In the genomic region with DNA sequence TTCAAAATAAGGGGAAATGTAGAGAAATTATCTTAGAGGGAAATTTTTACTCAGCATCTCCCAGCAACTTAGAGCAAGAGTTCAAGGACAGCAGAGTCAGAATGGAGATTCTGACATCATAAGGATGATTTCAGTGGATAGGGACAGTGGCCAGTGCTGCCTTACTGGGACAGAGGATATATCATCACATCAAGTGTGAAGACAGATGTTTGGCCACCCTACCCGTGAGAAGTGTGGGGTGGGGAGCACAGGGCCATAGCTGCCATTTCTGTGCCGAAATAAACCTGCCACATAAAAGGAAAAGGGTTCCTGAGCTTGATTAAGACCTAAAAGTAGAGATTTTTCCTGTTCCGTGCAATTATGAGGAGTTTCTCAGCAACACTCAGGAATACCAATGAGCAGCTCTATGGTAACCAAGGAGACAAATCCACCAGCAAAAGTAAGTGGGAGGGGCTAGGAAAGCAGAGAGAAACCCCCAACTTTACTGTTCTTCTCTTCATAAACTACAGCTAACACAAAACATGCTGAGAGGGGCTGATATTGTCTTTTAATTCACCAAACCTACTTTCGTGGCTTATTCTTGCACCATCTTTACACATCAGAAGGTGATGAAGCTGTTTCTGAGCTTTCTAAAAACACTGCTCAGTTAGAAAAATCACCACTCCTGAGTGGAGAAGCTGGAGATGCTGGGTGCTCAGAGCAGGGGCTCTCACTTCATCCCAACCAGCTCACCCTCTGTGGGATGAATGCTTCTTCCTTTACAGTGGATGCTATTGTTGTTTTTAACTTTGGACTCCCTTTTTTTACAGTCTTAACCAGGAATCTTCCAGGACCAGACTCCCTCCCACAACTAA, we compare ENCODE assay signal across 23 mouse cellular contexts.
A peak's percentile ranks its signal among the peaks of the same experiment; 100 is the strongest.
DNase-seq lines count a peak whose midpoint lies in the region; ATAC-seq and TF ChIP-seq lines count a peak whose summit lies in the region.
"Had no signal": no experiment of that assay in that cellular context is flagged by ENCODE, and none has a peak within 500 bp of the region (broad histone marks: within the 10 kb centered on the region; RNA-seq: fewer than 3 reads in every experiment).

No protein-coding gene starts in this region.

- H3K4me2 ChIP-seq in hindbrain, embryonic 11.5 days (replicated peaks; ENCODE audit: low read depth, low read length), result no peak overlapping the region
- H3K4me2 ChIP-seq in hindbrain, embryonic 14.5 days (replicated peaks), result no peak overlapping the region
- no peak overlapping the region for H3K4me2 ChIP-seq in forebrain, embryonic 14.5 days (ENCODE audit: low read length)
- no peak overlapping the region for H3K4me2 ChIP-seq in midbrain, embryonic 14.5 days (ENCODE audit: low read length)
- H3K4me2 ChIP-seq in kidney, embryonic 16.5 days (replicated peaks; ENCODE audit: low read depth, low read length), result no peak overlapping the region
- H3K4me2 ChIP-seq: embryonic facial prominence, embryonic 15.5 days; liver, embryonic 11.5 days; neural tube, embryonic 12.5 days had no signal

- no peak for TF ChIP-seq CTCF in brain, embryonic 14.5 days (IDR thresholded peaks at IDR 0.05; ENCODE audit: borderline replicate concordance, extremely low read depth, insufficient read depth, insufficient read length)

- DNase-seq in hindbrain, embryonic 11.5 days (ENCODE audit: low spot score), result no peak
- no peak for DNase-seq in hindbrain, embryonic 14.5 days (ENCODE audit: low spot score)
- DNase-seq in brain, embryonic 14.5 days (ENCODE audit: low read depth), result peak; percentile 73
- DNase-seq in forebrain, embryonic 14.5 days (ENCODE audit: low spot score), result peak; percentile 57
- peak; percentile 61 for DNase-seq in midbrain, embryonic 14.5 days
- no peak for DNase-seq in right cerebral cortex, postnatal 4 days
- DNase-seq in ovary, adult 18-20 months (ENCODE audit: low spot score), result no peak
- DNase-seq: adrenal gland, postnatal 10 days; cerebellum, adult 9-11 months; embryo, embryonic 11 days; gastrocnemius, postnatal 14 days; heart, postnatal 10 days; kidney, adult 9 months; layer of hippocampus, postnatal 36 days; lung, adult 2 months; lung, postnatal 4 days; thymus, adult 18-20 months had no signal

- H3K4me1 ChIP-seq in hindbrain, embryonic 11.5 days (replicated peaks; ENCODE audit: control insufficient read depth, insufficient read depth, low read length), result no peaks in the 10 kb centered on the region
- peaks cover 9% of the 10 kb centered on the region; the same call in 1 of the 2 replicates for H3K4me1 ChIP-seq in hindbrain, embryonic 14.5 days (replicated peaks; ENCODE audit: control insufficient read depth, insufficient read depth, low read length)
- H3K4me1 ChIP-seq in forebrain, embryonic 14.5 days (ENCODE audit: control insufficient read depth, insufficient read depth, low read length), result peaks cover 8% of the 10 kb centered on the region
- H3K4me1 ChIP-seq in midbrain, embryonic 14.5 days (ENCODE audit: control insufficient read depth, insufficient read depth, low read length), result peaks cover 10% of the 10 kb centered on the region; the same call in 1 of the 2 replicates
- no peaks in the 10 kb centered on the region for H3K4me1 ChIP-seq in kidney, embryonic 16.5 days (ENCODE audit: insufficient read depth, low read length)
- H3K4me1 ChIP-seq: embryonic facial prominence, embryonic 15.5 days; limb, embryonic 10.5 days; neural tube, embryonic 12.5 days had no signal

- no peaks in the 10 kb centered on the region for H3K9me3 ChIP-seq in hindbrain, embryonic 11.5 days (ENCODE audit: control insufficient read depth, low read length)
- no peaks in the 10 kb centered on the region for H3K9me3 ChIP-seq in hindbrain, embryonic 14.5 days (ENCODE audit: control insufficient read depth, low read length)
- no peaks in the 10 kb centered on the region for H3K9me3 ChIP-seq in forebrain, embryonic 14.5 days (replicated peaks; ENCODE audit: control insufficient read depth, low read length)
- H3K9me3 ChIP-seq in midbrain, embryonic 14.5 days (ENCODE audit: control insufficient read depth, low read length), result no peaks in the 10 kb centered on the region
- H3K9me3 ChIP-seq in kidney, embryonic 16.5 days (ENCODE audit: low read length), result no peaks in the 10 kb centered on the region
- H3K9me3 ChIP-seq: embryonic facial prominence, embryonic 15.5 days; limb, embryonic 10.5 days; neural tube, embryonic 12.5 days had no signal

- 0 out of 2 replicates have a peak, but pooled peaks have one; percentile 17 for ATAC-seq in hindbrain, embryonic 11.5 days (ENCODE audit: low FRiP score)
- ATAC-seq in hindbrain, embryonic 14.5 days (ENCODE audit: low FRiP score), result no peak
- ATAC-seq in forebrain, embryonic 14.5 days, result peak; percentile 60
- peak; percentile 70; the same call in 1 of the 2 replicates for ATAC-seq in midbrain, embryonic 14.5 days (ENCODE audit: low FRiP score, low TSS enrichment)
- ATAC-seq in kidney, embryonic 16.5 days (ENCODE audit: low FRiP score, low TSS enrichment), result no peak
- ATAC-seq: inflammation-experienced regulatory T-cells, adult 6 months had no signal

- H3K4me3 ChIP-seq in hindbrain, embryonic 11.5 days (ENCODE audit: low read depth, low read length), result no peak overlapping the region
- no peak overlapping the region for H3K4me3 ChIP-seq in hindbrain, embryonic 14.5 days (replicated peaks; ENCODE audit: low read length)
- no peak overlapping the region for H3K4me3 ChIP-seq in forebrain, embryonic 14.5 days (ENCODE audit: low read depth, low read length)
- no peak overlapping the region for H3K4me3 ChIP-seq in midbrain, embryonic 14.5 days (replicated peaks; ENCODE audit: low read depth, low read length)
- no peak overlapping the region for H3K4me3 ChIP-seq in kidney, embryonic 16.5 days (ENCODE audit: low read length)
- H3K4me3 ChIP-seq: embryonic facial prominence, embryonic 15.5 days; limb, embryonic 10.5 days; neural tube, embryonic 12.5 days had no signal

- no peak overlapping the region for H3K9ac ChIP-seq in hindbrain, embryonic 11.5 days (ENCODE audit: low read depth, low read length)
- no peak overlapping the region for H3K9ac ChIP-seq in hindbrain, embryonic 14.5 days
- H3K9ac ChIP-seq in forebrain, embryonic 14.5 days (ENCODE audit: low read length), result no peak overlapping the region
- H3K9ac ChIP-seq in midbrain, embryonic 14.5 days (replicated peaks; ENCODE audit: low read length), result no peak overlapping the region
- H3K9ac ChIP-seq in kidney, embryonic 16.5 days (replicated peaks; ENCODE audit: low read length), result no peak overlapping the region
- H3K9ac ChIP-seq: embryonic facial prominence, embryonic 15.5 days; neural tube, embryonic 12.5 days had no signal

- TF ChIP-seq POLR2A in brain, embryonic 14.5 days (IDR thresholded peaks at IDR 0.05; ENCODE audit: borderline replicate concordance, extremely low read depth, insufficient read depth, insufficient read length, poor library complexity, severe bottlenecking), result no peak

- WGBS in hindbrain, embryonic 11.5 days, result 55% methylated on average over 4 of the region's 4 CpGs
- 30% methylated on average over 4 of the region's 4 CpGs for WGBS in hindbrain, embryonic 14.5 days
- WGBS in forebrain, embryonic 14.5 days, result 10% methylated on average over 4 of the region's 4 CpGs
- 6% methylated on average over 4 of the region's 4 CpGs for WGBS in midbrain, embryonic 14.5 days
- WGBS in kidney, embryonic 16.5 days, result 63% methylated on average over 4 of the region's 4 CpGs

- no peaks in the 10 kb centered on the region for H3K36me3 ChIP-seq in hindbrain, embryonic 11.5 days (ENCODE audit: control insufficient read depth, insufficient read depth, low read length)
- no peaks in the 10 kb centered on the region for H3K36me3 ChIP-seq in hindbrain, embryonic 14.5 days (replicated peaks; ENCODE audit: control insufficient read depth, insufficient read depth)
- H3K36me3 ChIP-seq in forebrain, embryonic 14.5 days (ENCODE audit: control insufficient read depth, insufficient read depth, low read length), result no peaks in the 10 kb centered on the region
- no peaks in the 10 kb centered on the region for H3K36me3 ChIP-seq in midbrain, embryonic 14.5 days (ENCODE audit: control insufficient read depth, insufficient read depth, low read length)
- H3K36me3 ChIP-seq in kidney, embryonic 16.5 days (ENCODE audit: insufficient read depth, low read length), result no peaks in the 10 kb centered on the region
- H3K36me3 ChIP-seq: embryonic facial prominence, embryonic 15.5 days; limb, embryonic 10.5 days; neural tube, embryonic 12.5 days had no signal

- no peak overlapping the region for H3K27ac ChIP-seq in hindbrain, embryonic 11.5 days (ENCODE audit: low read depth, low read length)
- no peak overlapping the region for H3K27ac ChIP-seq in hindbrain, embryonic 14.5 days
- no peak overlapping the region for H3K27ac ChIP-seq in forebrain, embryonic 14.5 days (ENCODE audit: low read depth, low read length)
- H3K27ac ChIP-seq in midbrain, embryonic 14.5 days (replicated peaks; ENCODE audit: low read depth, low read length), result no peak overlapping the region
- no peak overlapping the region for H3K27ac ChIP-seq in kidney, embryonic 16.5 days (ENCODE audit: low read length)
- H3K27ac ChIP-seq: embryonic facial prominence, embryonic 15.5 days; limb, embryonic 10.5 days; neural tube, embryonic 12.5 days had no signal

- no peaks in the 10 kb centered on the region for H3K27me3 ChIP-seq in hindbrain, embryonic 11.5 days (ENCODE audit: control insufficient read depth, insufficient read depth, low read length)
- no peaks in the 10 kb centered on the region for H3K27me3 ChIP-seq in hindbrain, embryonic 14.5 days (ENCODE audit: control insufficient read depth, insufficient read depth, low read length)
- H3K27me3 ChIP-seq in forebrain, embryonic 14.5 days (replicated peaks; ENCODE audit: control insufficient read depth, insufficient read depth, low read length), result no peaks in the 10 kb centered on the region
- H3K27me3 ChIP-seq in midbrain, embryonic 14.5 days (ENCODE audit: control insufficient read depth, insufficient read depth, low read length), result no peaks in the 10 kb centered on the region
- H3K27me3 ChIP-seq in kidney, embryonic 16.5 days (ENCODE audit: insufficient read depth, low read length), result no peaks in the 10 kb centered on the region
- H3K27me3 ChIP-seq: embryonic facial prominence, embryonic 15.5 days; neural tube, embryonic 12.5 days had no signal

Comparison
In these comparisons a context has a peak if more than half of its experiments do, and no peak if none do; other contexts are left out.
1. ATAC-seq: peak in hindbrain, embryonic 11.5 days (single experiment), forebrain, embryonic 14.5 days (single experiment) and midbrain, embryonic 14.5 days (single experiment); none in hindbrain, embryonic 14.5 days (single experiment) and kidney, embryonic 16.5 days (single experiment).
2. DNase-seq: peak in brain, embryonic 14.5 days (single experiment), forebrain, embryonic 14.5 days (single experiment) and midbrain, embryonic 14.5 days (single experiment); none in hindbrain, embryonic 11.5 days (single experiment), hindbrain, embryonic 14.5 days (single experiment), right cerebral cortex, postnatal 4 days (single experiment) and ovary, adult 18-20 months (single experiment).